Mouse (Mus musculus) heart, adult 9 months (tissue): ENCODE data around the gene 4930523C07Rik.

Experiments used
- DNase-seq, 2 experiments: peaks; one replicate each; pipeline ENCODE4 v3.0.0; 2022; ENCODE audit warnings: low spot score in 2 of 2

The 4930523C07Rik gene

GRCm38 (mm10) chr1:160045971-160046370 lies 1.8 kb downstream of the 4930523C07Rik start:
- DNase-seq: no peak

GRCm38 (mm10) chr1:160046786-160047185 lies 2.6 kb downstream of the 4930523C07Rik start:
- DNase-seq: no peak

GRCm38 (mm10) chr1:160047481-160047931 lies 3.3 kb downstream of the 4930523C07Rik start:
- no peak for DNase-seq

- no peak for DNase-seq
These were observed 5.1 kb downstream of the 4930523C07Rik start for GRCm38 (mm10) chr1:160049131-160049880.

GRCm38 (mm10) chr1:160050898-160051297 lies 6.7 kb downstream of the 4930523C07Rik start:
- DNase-seq: no peak

- DNase-seq: peak in 1 of 2 experiments; percentile 46
These were observed 8.6 kb downstream of the 4930523C07Rik start for GRCm38 (mm10) chr1:160052556-160053315.

- DNase-seq: no peak
These were observed 9.5 kb downstream of the 4930523C07Rik start for GRCm38 (mm10) chr1:160053510-160054305.

- no peak for DNase-seq
These were observed 10.3 kb downstream of the 4930523C07Rik start for GRCm38 (mm10) chr1:160054366-160055078.

GRCm38 (mm10) chr1:160057657-160058056 lies 13.5 kb downstream of the 4930523C07Rik start:
- no peak for DNase-seq

- no peak for DNase-seq
These were observed 15.7 kb downstream of the 4930523C07Rik start for GRCm38 (mm10) chr1:160059908-160060307.

GRCm38 (mm10) chr1:160060542-160060941 lies 16.4 kb downstream of the 4930523C07Rik start:
- DNase-seq: peak in 1 of 2 experiments; percentile 34

- DNase-seq: no peak
These were observed 17.1 kb downstream of the 4930523C07Rik start for GRCm38 (mm10) chr1:160061321-160061720.

GRCm38 (mm10) chr1:160061725-160062366 lies 17.7 kb downstream of the 4930523C07Rik start:
- peak in 1 of 2 experiments; percentile 36 for DNase-seq

GRCm38 (mm10) chr1:160064547-160065144 lies 20.5 kb downstream of the 4930523C07Rik start:
- no peak for DNase-seq

- DNase-seq: peak; percentile 75 to 76
These were observed 34.9 kb downstream of the 4930523C07Rik start for GRCm38 (mm10) chr1:160078882-160079661.

- DNase-seq: peak; percentile 58 to 78
These were observed 36.7 kb downstream of the 4930523C07Rik start for GRCm38 (mm10) chr1:160080800-160081436.

- no peak for DNase-seq
These were observed 38.5 kb downstream of the 4930523C07Rik start for GRCm38 (mm10) chr1:160082647-160083046.

- no peak for DNase-seq
These were observed 40.1 kb downstream of the 4930523C07Rik start for GRCm38 (mm10) chr1:160084239-160084638.

GRCm38 (mm10) chr1:160086651-160087050 lies 42.5 kb downstream of the 4930523C07Rik start:
- DNase-seq: no peak
